Mouse (Mus musculus): Measurements from ENCODE around the gene Trim66. TPM values are rescaled to one million over a fixed set of nuclear protein-coding genes. Genes with fewer than 3 reads are reported as not detected.

The Trim66 gene
- polyA plus RNA-seq, 2 experiments from 2014 or later: not detected

DNA sequence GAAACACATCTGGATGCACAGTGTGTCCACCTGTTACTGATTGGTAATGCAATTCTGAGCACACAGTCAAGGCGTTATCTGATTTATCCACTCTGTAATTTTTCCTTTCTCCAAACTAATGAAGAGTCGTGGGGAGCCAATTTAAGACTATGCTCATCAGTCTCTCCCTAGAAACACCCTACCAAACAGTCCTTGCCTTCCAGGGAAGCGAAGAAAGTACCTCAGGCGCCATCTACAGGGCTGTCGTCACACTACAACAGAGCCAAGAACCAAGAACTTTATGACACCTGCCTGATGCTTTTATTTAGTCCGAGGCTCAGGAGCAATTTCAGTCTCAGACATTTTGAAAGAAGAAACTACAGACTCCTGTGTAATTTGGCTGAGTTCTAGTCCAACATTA, 62.9 kb downstream of the Trim66 start:
- ATAC-seq: no peak

DNA sequence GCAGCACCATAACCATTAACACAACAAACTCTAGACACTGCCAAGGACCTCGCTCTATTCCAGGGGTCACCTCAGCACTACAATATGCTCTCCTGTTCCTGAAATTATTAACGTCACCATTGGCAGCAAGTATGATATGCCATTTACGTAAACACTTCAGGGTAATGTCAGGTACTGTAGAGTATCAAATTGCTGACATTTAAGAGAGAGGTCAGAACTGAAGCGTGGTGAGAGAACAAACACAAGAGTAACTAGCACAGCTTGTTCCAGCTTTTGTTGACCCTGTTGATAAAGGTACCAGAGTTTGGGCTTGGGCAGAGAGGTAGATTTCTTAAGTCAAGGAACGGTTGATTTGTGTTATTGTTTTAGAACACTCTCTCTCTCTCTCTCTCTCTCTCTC, 65.2 kb downstream of the Trim66 start:
- ATAC-seq: no peak

DNA sequence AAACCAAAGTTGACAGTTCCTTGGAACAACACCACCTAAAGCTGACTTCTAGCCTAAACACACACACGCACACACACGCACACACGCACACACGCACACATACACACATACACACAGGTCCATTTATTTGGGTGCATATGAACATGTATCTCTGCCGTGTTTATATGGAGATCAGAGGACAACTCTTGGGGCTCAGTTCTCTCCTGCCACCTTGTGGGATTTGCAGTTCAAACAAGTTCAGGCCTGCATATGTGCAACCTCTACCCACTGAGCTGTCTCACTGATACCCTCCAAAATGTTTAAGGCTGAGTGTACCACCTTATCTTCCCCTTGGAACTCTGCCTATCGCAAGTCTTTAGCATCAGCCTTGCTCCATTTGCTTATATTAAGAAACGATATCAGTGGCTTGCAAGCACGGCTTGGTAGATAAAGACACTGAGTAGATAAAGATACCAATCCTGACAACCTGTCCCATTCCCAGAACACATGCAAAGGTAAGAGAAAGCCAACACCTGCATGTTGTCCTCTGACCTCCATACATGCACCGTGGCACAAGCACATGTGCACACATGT, 67.2 kb downstream of the Trim66 start:
- ATAC-seq: no peak

DNA sequence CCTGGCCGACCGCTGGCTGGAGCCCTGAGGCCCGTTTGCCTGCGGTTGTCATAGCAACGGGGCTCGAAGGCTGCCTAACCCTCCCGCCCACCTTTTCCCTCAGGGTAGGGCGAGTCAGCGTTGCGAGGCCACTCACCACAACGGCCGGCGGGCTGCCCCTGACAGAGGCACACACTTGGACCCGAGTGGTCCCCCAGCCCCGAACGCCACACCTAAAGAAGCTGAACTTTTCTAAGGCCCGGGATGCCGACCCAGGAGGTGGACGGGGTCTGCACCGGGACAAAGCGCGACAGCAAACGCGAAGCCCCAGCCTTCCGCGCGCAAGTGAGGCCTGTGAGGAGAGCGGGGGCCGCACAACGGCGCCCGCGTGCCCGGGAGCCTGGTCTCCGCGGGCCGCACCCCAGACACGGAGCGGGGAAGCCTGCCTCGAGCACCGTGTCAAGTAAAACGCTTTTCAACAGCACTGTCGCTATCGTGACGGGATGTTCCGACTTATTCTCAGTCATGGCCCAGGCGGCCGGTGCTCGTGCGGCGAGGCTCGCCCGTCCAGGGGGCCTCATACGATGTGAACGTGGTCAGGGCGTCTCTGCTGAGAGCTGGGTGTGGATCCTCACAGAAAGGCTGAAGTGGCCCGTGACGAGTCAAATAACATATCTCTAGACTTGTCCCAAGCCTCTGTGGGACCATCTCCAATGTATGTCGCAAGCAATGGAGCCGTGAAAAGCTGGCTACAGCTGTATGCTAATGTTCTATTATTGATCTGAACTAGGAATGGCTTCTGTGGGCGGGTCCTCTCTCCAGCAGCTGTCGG, 68.9 kb downstream of the Trim66 start, which contains the start of gene Stk33:
Gene Stk33, minus strand, starts transcription at position 301 of the 811 bp plus-strand sequence.
- ATAC-seq: no peak

DNA sequence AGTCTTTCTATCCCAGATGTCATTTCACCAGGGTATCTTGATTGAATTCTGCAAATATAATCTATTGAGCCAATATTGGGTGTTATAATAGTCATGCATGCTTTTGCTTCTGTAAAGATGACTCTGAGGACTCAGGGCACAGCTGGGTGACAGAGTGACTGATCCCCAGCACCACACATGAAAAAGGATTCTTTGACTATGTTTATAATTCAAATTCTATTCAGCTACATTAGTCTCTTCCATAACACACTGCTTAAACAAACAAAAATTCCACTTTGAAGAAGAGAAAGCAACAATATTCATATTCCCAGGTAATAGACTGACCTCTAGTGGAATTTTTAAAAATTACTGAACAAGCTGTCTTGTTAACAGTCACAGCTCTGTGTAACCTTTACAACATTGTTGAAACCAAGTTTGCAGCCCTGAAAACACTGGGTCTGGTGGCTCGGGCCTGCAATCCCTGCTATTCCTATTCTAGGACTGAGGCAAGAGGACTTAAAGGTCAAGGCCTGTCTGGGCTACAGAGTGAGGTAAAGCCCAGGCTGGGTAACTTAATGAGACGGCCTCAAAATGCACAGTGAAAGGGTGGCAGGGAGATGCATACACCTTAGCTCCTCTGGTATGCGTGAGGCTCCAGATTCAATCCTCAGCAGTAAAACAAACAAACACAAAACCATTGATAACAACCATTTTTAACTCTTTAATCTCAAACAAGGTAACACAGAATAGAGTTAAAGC, 83.3 kb downstream of the Trim66 start:
- no peak for ATAC-seq

DNA sequence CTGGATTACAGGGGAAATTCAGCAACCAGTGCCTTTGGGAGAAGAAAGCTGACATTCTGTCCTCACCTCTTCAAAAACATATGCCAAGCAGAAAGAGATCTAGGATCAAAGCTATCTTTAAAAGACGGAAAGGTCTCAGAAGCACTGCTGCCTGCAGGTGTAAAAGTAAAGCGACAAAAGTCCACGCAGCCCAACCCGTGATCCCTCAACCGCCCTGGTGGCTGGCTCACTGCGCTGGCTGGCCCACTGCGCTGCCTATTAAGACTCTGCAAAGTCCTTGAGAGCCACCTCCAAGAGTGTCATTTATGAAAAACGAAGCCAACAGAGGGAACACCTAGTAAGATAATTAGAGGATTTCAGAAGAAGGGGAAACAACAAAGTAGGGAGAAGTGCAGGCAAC, 85.1 kb downstream of the Trim66 start:
- ATAC-seq: no peak

DNA sequence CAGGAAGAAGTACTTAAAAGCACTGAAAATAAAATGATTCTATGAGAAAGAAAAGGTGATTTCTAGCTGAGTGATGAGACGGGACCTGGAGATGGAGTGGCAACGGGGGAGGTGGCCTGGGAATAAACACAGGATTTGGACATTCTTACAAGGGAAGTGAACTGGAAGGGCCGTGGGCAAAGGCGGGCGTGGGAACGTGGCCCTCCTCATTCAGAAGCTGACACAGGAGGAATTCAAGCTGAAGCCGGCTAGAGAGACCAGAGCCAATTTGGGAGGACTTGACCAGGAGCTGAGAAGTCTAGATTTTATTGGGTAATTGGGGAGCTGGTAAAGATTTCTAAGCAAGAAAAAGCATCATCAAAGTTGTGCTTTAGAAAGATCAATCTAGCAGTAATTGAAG, 102.4 kb downstream of the Trim66 start:
- ATAC-seq: no peak

DNA sequence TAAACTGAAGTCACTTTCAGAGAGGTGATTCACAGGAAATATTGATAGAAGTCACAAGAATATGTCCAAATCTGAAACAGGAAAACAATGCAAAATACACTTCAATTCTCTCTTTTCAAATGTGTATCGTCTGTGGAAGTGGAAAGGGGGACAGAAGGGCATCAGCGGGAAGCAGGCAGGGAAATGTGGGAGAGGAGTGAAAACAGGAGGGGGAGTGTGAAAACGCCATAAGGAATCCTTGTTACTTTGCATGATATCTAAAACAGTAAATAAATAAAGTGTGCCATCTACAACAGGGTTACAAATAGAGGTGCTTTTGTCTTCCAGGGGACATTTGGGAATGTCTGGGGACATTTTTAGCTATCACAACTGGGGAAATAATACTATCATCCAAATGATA, 108.6 kb downstream of the Trim66 start:
- no peak for ATAC-seq

Other genes with a start within 250 kb of the Trim66 start
- gene Stk33, start 69.1 kb downstream of the Trim66 start, polyA plus RNA-seq (2017; shearing (Covaris generic)): not detected
- 100 to 1,000 TPM; 210 to 315 TPM for gene Rpl27a, start 11.0 kb upstream of the Trim66 start, polyA plus RNA-seq (2017; shearing (Covaris generic))
- 1 to 10 TPM; 1.8 to 3.9 TPM for gene St5, start 195.5 kb upstream of the Trim66 start, polyA plus RNA-seq (2017; shearing (Covaris generic))
- 10 to 100 TPM; 28.6 to 32.8 TPM for gene Akip1, start 195.6 kb upstream of the Trim66 start, polyA plus RNA-seq (2017; shearing (Covaris generic))
- under 1 TPM in 1 of 2 experiments, not detected in 1; 0.38 TPM for gene BC051019, start 215.7 kb upstream of the Trim66 start, polyA plus RNA-seq (2017; shearing (Covaris generic))
- gene Ascl3, start 223.6 kb upstream of the Trim66 start, polyA plus RNA-seq (2017; shearing (Covaris generic)): not detected
- gene Tmem9b, start 244.7 kb upstream of the Trim66 start, polyA plus RNA-seq (2017; shearing (Covaris generic)): 100 to 1,000 TPM in 1 of 2 experiments, 10 to 100 TPM in 1; 83.6 to 102 TPM

Measured in CD4-positive, CD25-positive, alpha-beta regulatory T cell, adult 4 months (primary cell).